Mouse (Mus musculus): ENCODE measurements around the gene Senp8. TPM values are rescaled to one million over a fixed set of nuclear protein-coding genes. Genes with fewer than 3 reads are reported as not detected.

The Senp8 gene
- polyA plus RNA-seq, 1 experiment from 2014 or later: 10.0 TPM

GRCm38 (mm10) chr9:59748969-59749368 lies 1.5 kb downstream of the Senp8 start:
- H3K4me2 ChIP-seq (ENCODE audit: low read depth, low read length): no peak overlapping the region; the same call in 1 of the 2 replicates
- H3K36me3 ChIP-seq (ENCODE audit: control insufficient read depth, insufficient read depth, low read length): no peaks in the 10 kb centered on the region
- ATAC-seq (ENCODE audit: low read depth) (no peak), DNase-seq (ENCODE audit: low spot score) (no peak)
- no peak overlapping the region for H3K27ac ChIP-seq (replicated peaks; ENCODE audit: low read depth, low read length)
- H3K27me3 ChIP-seq (replicated peaks; ENCODE audit: control insufficient read depth, insufficient read depth, low read length): no peaks in the 10 kb centered on the region
- no peak overlapping the region for H3K4me3 ChIP-seq (ENCODE audit: low read depth, low read length)
- WGBS: 86% methylated on average over 11 of the region's 11 CpGs
- no peak overlapping the region for H3K9ac ChIP-seq (ENCODE audit: low read depth, low read length)
- H3K9me3 ChIP-seq (ENCODE audit: control insufficient read depth, low read length): no peaks in the 10 kb centered on the region
- 0 out of 2 replicates have a peak, but pooled peaks cover 9% of the 10 kb centered on the region for H3K4me1 ChIP-seq (ENCODE audit: control insufficient read depth, insufficient read depth, low read length)

GRCm38 (mm10) chr9:59748387-59748786 lies 2.1 kb downstream of the Senp8 start:
- ATAC-seq (ENCODE audit: low read depth) (no peak), DNase-seq (ENCODE audit: low spot score) (no peak)
- Histone ChIP-seq H3K9ac (ENCODE audit: low read depth, low read length) (no peak overlapping the region), H3K4me3 (ENCODE audit: low read depth, low read length) (no peak overlapping the region), H3K27me3 (replicated peaks; ENCODE audit: control insufficient read depth, insufficient read depth, low read length) (no peaks in the 10 kb centered on the region), H3K4me1 (ENCODE audit: control insufficient read depth, insufficient read depth, low read length) (0 out of 2 replicates have a peak, but pooled peaks cover 7% of the 10 kb centered on the region), H3K9me3 (ENCODE audit: control insufficient read depth, low read length) (no peaks in the 10 kb centered on the region), H3K4me2 (ENCODE audit: low read depth, low read length) (no peak overlapping the region), H3K36me3 (ENCODE audit: control insufficient read depth, insufficient read depth, low read length) (no peaks in the 10 kb centered on the region), H3K27ac (replicated peaks; ENCODE audit: low read depth, low read length) (no peak overlapping the region)
- WGBS: 94% methylated on average over 2 of the region's 2 CpGs

DNA sequence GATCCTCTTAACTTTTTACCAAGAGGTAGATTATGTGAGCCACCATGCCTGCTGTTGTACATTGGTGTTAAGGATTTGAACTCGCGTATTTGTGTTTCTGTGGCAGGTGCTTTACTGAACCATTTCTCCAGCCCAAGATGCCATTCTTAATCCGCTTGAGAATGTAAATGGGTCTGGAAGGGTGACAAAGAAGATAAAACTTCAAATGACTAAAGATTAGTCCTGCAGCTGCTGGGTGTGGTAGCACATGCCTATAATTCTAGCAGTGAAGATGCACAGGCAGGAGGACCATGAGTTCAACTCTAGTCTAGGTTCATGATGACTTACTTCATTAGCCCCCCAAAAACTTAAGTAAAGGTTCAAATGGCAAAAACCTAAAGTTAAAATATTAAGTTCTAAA lies 6.6 kb downstream of the Senp8 start:
- no peaks in the 10 kb centered on the region for H3K36me3 ChIP-seq (ENCODE audit: control insufficient read depth, insufficient read depth, low read length)
- H3K4me3 ChIP-seq (ENCODE audit: low read depth, low read length): no peak overlapping the region
- ATAC-seq (ENCODE audit: low read depth): no peak
- 93% methylated on average over 3 of the region's 3 CpGs for WGBS
- H3K4me1 ChIP-seq (ENCODE audit: control insufficient read depth, insufficient read depth, low read length): no peaks in the 10 kb centered on the region
- H3K4me2 ChIP-seq (ENCODE audit: low read depth, low read length): no peak overlapping the region
- no peaks in the 10 kb centered on the region for H3K9me3 ChIP-seq (ENCODE audit: control insufficient read depth, low read length)
- no peak overlapping the region for H3K9ac ChIP-seq (ENCODE audit: low read depth, low read length)
- no peak for DNase-seq (ENCODE audit: low spot score)
- no peaks in the 10 kb centered on the region for H3K27me3 ChIP-seq (replicated peaks; ENCODE audit: control insufficient read depth, insufficient read depth, low read length)
- H3K27ac ChIP-seq (replicated peaks; ENCODE audit: low read depth, low read length): no peak overlapping the region

- Histone ChIP-seq H3K27me3 (replicated peaks; ENCODE audit: control insufficient read depth, insufficient read depth, low read length) (no peaks in the 10 kb centered on the region), H3K4me1 (ENCODE audit: control insufficient read depth, insufficient read depth, low read length) (no peaks in the 10 kb centered on the region), H3K9me3 (ENCODE audit: control insufficient read depth, low read length) (no peaks in the 10 kb centered on the region), H3K4me3 (ENCODE audit: low read depth, low read length) (no peak overlapping the region), H3K4me2 (ENCODE audit: low read depth, low read length) (no peak overlapping the region), H3K27ac (replicated peaks; ENCODE audit: low read depth, low read length) (no peak overlapping the region), H3K9ac (ENCODE audit: low read depth, low read length) (no peak overlapping the region), H3K36me3 (ENCODE audit: control insufficient read depth, insufficient read depth, low read length) (no peaks in the 10 kb centered on the region)
- WGBS: 87% methylated on average over 2 of the region's 2 CpGs
- no peak for DNase-seq (ENCODE audit: low spot score)
- ATAC-seq (ENCODE audit: low read depth): no peak
These were observed 9.9 kb downstream of the Senp8 start for GRCm38 (mm10) chr9:59740593-59740992.

DNA sequence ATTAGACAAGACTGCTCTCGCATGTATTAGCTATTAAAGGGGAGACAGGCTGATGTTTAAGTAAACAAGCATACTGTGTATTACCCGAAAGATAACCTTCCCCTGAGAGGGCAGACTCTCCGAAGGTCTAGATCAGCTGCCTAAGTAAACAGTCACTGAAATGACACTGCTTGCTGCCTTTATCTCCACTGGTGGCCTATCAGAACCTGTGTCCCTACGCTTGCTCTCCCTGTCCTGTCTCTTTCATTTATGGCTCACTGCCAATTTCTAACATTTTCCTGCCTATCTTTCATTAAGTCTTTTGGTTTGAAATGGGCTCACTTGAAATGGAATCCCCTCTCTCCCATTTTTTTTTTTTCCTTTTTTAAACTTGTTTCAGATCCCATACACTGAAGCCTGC lies 15.1 kb downstream of the Senp8 start:
- WGBS: 41% methylated on average over 4 of the region's 4 CpGs
- no peaks in the 10 kb centered on the region for H3K9me3 ChIP-seq (ENCODE audit: control insufficient read depth, low read length)
- no peaks in the 10 kb centered on the region for H3K36me3 ChIP-seq (ENCODE audit: control insufficient read depth, insufficient read depth, low read length)
- H3K4me1 ChIP-seq (ENCODE audit: control insufficient read depth, insufficient read depth, low read length): peaks cover 7% of the 10 kb centered on the region; the same call in 1 of the 2 replicates
- H3K4me2 ChIP-seq (ENCODE audit: low read depth, low read length): no peak overlapping the region
- H3K4me3 ChIP-seq (ENCODE audit: low read depth, low read length): no peak overlapping the region
- H3K27me3 ChIP-seq (replicated peaks; ENCODE audit: control insufficient read depth, insufficient read depth, low read length): no peaks in the 10 kb centered on the region
- no peak overlapping the region for H3K9ac ChIP-seq (ENCODE audit: low read depth, low read length)
- H3K27ac ChIP-seq (replicated peaks; ENCODE audit: low read depth, low read length): no peak overlapping the region
- ATAC-seq (ENCODE audit: low read depth) (0 out of 2 replicates have a peak, but pooled peaks have one; percentile 44), DNase-seq (ENCODE audit: low spot score) (no peak)

- 71% methylated on average over 6 of the region's 6 CpGs for WGBS
- H3K4me3 ChIP-seq (ENCODE audit: low read depth, low read length): no peak overlapping the region
- no peaks in the 10 kb centered on the region for H3K36me3 ChIP-seq (ENCODE audit: control insufficient read depth, insufficient read depth, low read length)
- H3K27ac ChIP-seq (replicated peaks; ENCODE audit: low read depth, low read length): no peak overlapping the region
- no peak overlapping the region for H3K9ac ChIP-seq (ENCODE audit: low read depth, low read length)
- DNase-seq (ENCODE audit: low spot score) (no peak), ATAC-seq (ENCODE audit: low read depth) (peak; percentile 75; the same call in 1 of the 2 replicates)
- no peaks in the 10 kb centered on the region for H3K27me3 ChIP-seq (replicated peaks; ENCODE audit: control insufficient read depth, insufficient read depth, low read length)
- no peak overlapping the region for H3K4me2 ChIP-seq (ENCODE audit: low read depth, low read length)
- peaks cover 7% of the 10 kb centered on the region; the same call in 1 of the 2 replicates for H3K4me1 ChIP-seq (ENCODE audit: control insufficient read depth, insufficient read depth, low read length)
- no peaks in the 10 kb centered on the region for H3K9me3 ChIP-seq (ENCODE audit: control insufficient read depth, low read length)
These were observed 17.4 kb downstream of the Senp8 start for GRCm38 (mm10) chr9:59733075-59733474.

GRCm38 (mm10) chr9:59731136-59731535 lies 19.4 kb downstream of the Senp8 start:
- H3K36me3 ChIP-seq (ENCODE audit: control insufficient read depth, insufficient read depth, low read length): no peaks in the 10 kb centered on the region
- peaks cover 7% of the 10 kb centered on the region; the same call in 1 of the 2 replicates for H3K4me1 ChIP-seq (ENCODE audit: control insufficient read depth, insufficient read depth, low read length)
- H3K27ac ChIP-seq (replicated peaks; ENCODE audit: low read depth, low read length): no peak overlapping the region
- H3K27me3 ChIP-seq (replicated peaks; ENCODE audit: control insufficient read depth, insufficient read depth, low read length): no peaks in the 10 kb centered on the region
- no peak overlapping the region for H3K4me3 ChIP-seq (ENCODE audit: low read depth, low read length)
- H3K4me2 ChIP-seq (ENCODE audit: low read depth, low read length): no peak overlapping the region
- DNase-seq (ENCODE audit: low spot score) (no peak), ATAC-seq (ENCODE audit: low read depth) (no peak)
- H3K9ac ChIP-seq (ENCODE audit: low read depth, low read length): no peak overlapping the region
- WGBS: 86% methylated on average over 5 of the region's 5 CpGs
- H3K9me3 ChIP-seq (ENCODE audit: control insufficient read depth, low read length): no peaks in the 10 kb centered on the region

GRCm38 (mm10) chr9:59727569-59728286 lies 22.8 kb downstream of the Senp8 start:
- H3K27ac ChIP-seq (replicated peaks; ENCODE audit: low read depth, low read length): no peak overlapping the region

GRCm38 (mm10) chr9:59725515-59725914 lies 25.0 kb downstream of the Senp8 start:
- DNase-seq (ENCODE audit: low spot score) (no peak), ATAC-seq (ENCODE audit: low read depth) (no peak)
- no peak overlapping the region for H3K4me3 ChIP-seq (ENCODE audit: low read depth, low read length)
- no peak overlapping the region for H3K4me2 ChIP-seq (ENCODE audit: low read depth, low read length)
- H3K9me3 ChIP-seq (ENCODE audit: control insufficient read depth, low read length): no peaks in the 10 kb centered on the region
- peaks cover 9% of the 10 kb centered on the region for H3K4me1 ChIP-seq (ENCODE audit: control insufficient read depth, insufficient read depth, low read length)
- no peak overlapping the region for H3K9ac ChIP-seq (ENCODE audit: low read depth, low read length)
- H3K27ac ChIP-seq (replicated peaks; ENCODE audit: low read depth, low read length): no peak overlapping the region
- 81% methylated on average over 10 of the region's 10 CpGs for WGBS
- no peaks in the 10 kb centered on the region for H3K36me3 ChIP-seq (ENCODE audit: control insufficient read depth, insufficient read depth, low read length)
- no peaks in the 10 kb centered on the region for H3K27me3 ChIP-seq (replicated peaks; ENCODE audit: control insufficient read depth, insufficient read depth, low read length)

More at GRCm38 (mm10) chr9:59727569-59728286, 22.8 kb downstream of the Senp8 start:
- Histone ChIP-seq H3K9ac (ENCODE audit: low read depth, low read length) (no peak overlapping the region), H3K4me1 (ENCODE audit: control insufficient read depth, insufficient read depth, low read length) (peaks cover 9% of the 10 kb centered on the region), H3K9me3 (ENCODE audit: control insufficient read depth, low read length) (no peaks in the 10 kb centered on the region), H3K27me3 (replicated peaks; ENCODE audit: control insufficient read depth, insufficient read depth, low read length) (no peaks in the 10 kb centered on the region), H3K4me3 (ENCODE audit: low read depth, low read length) (no peak overlapping the region), H3K4me2 (ENCODE audit: low read depth, low read length) (no peak overlapping the region), H3K36me3 (ENCODE audit: control insufficient read depth, insufficient read depth, low read length) (no peaks in the 10 kb centered on the region)
- 82% methylated on average over 11 of the region's 11 CpGs for WGBS
- ATAC-seq (ENCODE audit: low read depth) (no peak), DNase-seq (ENCODE audit: low spot score) (peak; percentile 9)
